Mouse (Mus musculus) MEL (cell line): ENCODE measurements around the gene Irs3. TPM values are rescaled to one million over a fixed set of nuclear protein-coding genes. Genes with fewer than 3 reads are reported as not detected.

Experiments used
- DNase-seq: peaks from one replicate; pipeline ENCODE4 v3.0.0; 2011; ENCODE audit warnings: low read depth, low spot score
- H3K27ac ChIP-seq: 2 replicates; pipeline ENCODE4 v1.5.1; 2012; ENCODE audit warnings: low read depth, mild to moderate bottlenecking, control low read depth, low read length, moderate library complexity; ENCODE audit not compliant: control insufficient read depth
- H3K27me3 ChIP-seq, 2 experiments: fragments of 150-350 bp in 1 of 2; sonication (generic) in 1 of 2; 2 replicates each; pipeline ENCODE4 v1.6.1; 2012; ENCODE audit warnings: low read length in 2 of 2, mild to moderate bottlenecking in 2 of 2, improper control_type of control experiment in 1 of 2, moderate library complexity in 1 of 2; ENCODE audit not compliant: insufficient read depth in 2 of 2, control insufficient read depth in 1 of 2
- H3K36me3 ChIP-seq, 2 experiments: 2 replicates each; pipeline ENCODE4 v1.6.1; 2012 to 2014; ENCODE audit warnings: low read length in 2 of 2, improper control_type of control experiment in 1 of 2, inconsistent platforms in 1 of 2, mild to moderate bottlenecking in 1 of 2; ENCODE audit not compliant: insufficient read depth in 2 of 2, control insufficient read depth in 1 of 2
- H3K4me1 ChIP-seq, 2 experiments: fragments of 150-350 bp in 1 of 2; sonication (generic) in 1 of 2; 2 replicates each; pipeline ENCODE4 v1.6.1; 2012; ENCODE audit warnings: low read length in 2 of 2, improper control_type of control experiment in 1 of 2, mild to moderate bottlenecking in 1 of 2; ENCODE audit not compliant: insufficient read depth in 2 of 2, control insufficient read depth in 1 of 2
- H3K4me3 ChIP-seq, 2 experiments: fragments of 150-350 bp in 1 of 2; sonication (generic) in 1 of 2; 2 replicates each; pipeline ENCODE4 v1.5.1; 2012; ENCODE audit warnings: low read depth in 2 of 2, low read length in 2 of 2, mild to moderate bottlenecking in 2 of 2, moderate library complexity in 2 of 2, control low read depth in 1 of 2, improper control_type of control experiment in 1 of 2; ENCODE audit not compliant: control insufficient read depth in 1 of 2, insufficient read depth in 1 of 2
- H3K79me2 ChIP-seq: 2 replicates; pipeline ENCODE4 v1.6.1; 2012; ENCODE audit warnings: mild to moderate bottlenecking, low read length, moderate library complexity; ENCODE audit not compliant: control insufficient read depth, poor library complexity, insufficient read depth
- H3K9ac ChIP-seq: 2 replicates; pipeline ENCODE4 v1.6.1; 2012; ENCODE audit warnings: low read depth, mild to moderate bottlenecking, control low read depth, low read length, moderate library complexity; ENCODE audit not compliant: control insufficient read depth, poor library complexity, severe bottlenecking
- H3K9me3 ChIP-seq: fragments of 150-350 bp; sonication (generic); replicated peaks from 2 replicates; pipeline ENCODE4 v1.6.1; 2012; ENCODE audit warnings: mild to moderate bottlenecking, low read length, improper control_type of control experiment, moderate library complexity; ENCODE audit not compliant: insufficient read depth
- BHLHE40 ChIP-seq: IDR thresholded peaks from 2 replicates; pipeline ENCODE4 v1.6.1; 2012; ENCODE audit warnings: low read depth, mild to moderate bottlenecking, inconsistent platforms, low read length, improper control_type of control experiment, borderline replicate concordance
- CHD1 ChIP-seq: IDR thresholded peaks from 2 replicates; pipeline ENCODE4 v1.6.1; 2012; ENCODE audit warnings: low read depth, mild to moderate bottlenecking, inconsistent platforms, low read length, improper control_type of control experiment
- CHD2 ChIP-seq: IDR thresholded peaks from 2 replicates; pipeline ENCODE4 v1.6.1; 2011; ENCODE audit warnings: low read length, improper control_type of control experiment
- CTCF ChIP-seq, 3 experiments: IDR thresholded peaks in 2 of 3; conservative IDR thresholded peaks in 1 of 3; 2 replicates each; pipeline ENCODE4 v1.5.1; 2011 to 2012; ENCODE audit warnings: low read length in 3 of 3, low read depth in 2 of 3, mild to moderate bottlenecking in 2 of 3, improper control_type of control experiment in 1 of 3, inconsistent platforms in 1 of 3, mixed read lengths in 1 of 3, moderate library complexity in 1 of 3; ENCODE audit not compliant: control insufficient read depth in 1 of 3, insufficient read depth in 1 of 3, poor library complexity in 1 of 3, severe bottlenecking in 1 of 3
- E2F4 ChIP-seq: IDR thresholded peaks from 2 replicates; pipeline ENCODE4 v1.6.1; 2011; ENCODE audit warnings: low read depth, low read length, improper control_type of control experiment, borderline replicate concordance
- EP300 ChIP-seq, 2 experiments: IDR thresholded peaks; 2 replicates each; pipeline ENCODE4 v1.6.1; 2011; ENCODE audit warnings: improper control_type of control experiment in 2 of 2, low read length in 2 of 2, low read depth in 1 of 2, mild to moderate bottlenecking in 1 of 2
- GABPA ChIP-seq: IDR thresholded peaks from 2 replicates; pipeline ENCODE4 v1.6.1; 2012; ENCODE audit warnings: low read depth, mild to moderate bottlenecking, inconsistent platforms, low read length, improper control_type of control experiment, moderate library complexity
- GATA1 ChIP-seq: IDR thresholded peaks from 2 replicates; pipeline ENCODE4 v1.6.1; 2011; ENCODE audit warnings: low read depth, low read length, improper control_type of control experiment
- HCFC1 ChIP-seq: IDR thresholded peaks from 2 replicates; pipeline ENCODE4 v1.6.1; 2012; ENCODE audit warnings: low read depth, mild to moderate bottlenecking, inconsistent platforms, low read length, improper control_type of control experiment, moderate library complexity
- JUND ChIP-seq: IDR thresholded peaks from 2 replicates; pipeline ENCODE4 v1.6.1; 2011; ENCODE audit warnings: low read depth, mild to moderate bottlenecking, improper control_type of control experiment, low read length
- MAFK ChIP-seq: IDR thresholded peaks from 2 replicates; pipeline ENCODE4 v1.6.1; 2011; ENCODE audit warnings: low read depth, mild to moderate bottlenecking, low read length, improper control_type of control experiment, borderline replicate concordance
- MAZ ChIP-seq: IDR thresholded peaks from 2 replicates; pipeline ENCODE4 v1.6.1; 2012; ENCODE audit warnings: low read depth, mild to moderate bottlenecking, inconsistent platforms, low read length, improper control_type of control experiment
- MEF2A ChIP-seq: IDR thresholded peaks from 2 replicates; pipeline ENCODE4 v1.6.1; 2014; ENCODE audit warnings: low read depth, mild to moderate bottlenecking, inconsistent platforms, low read length, improper control_type of control experiment; ENCODE audit not compliant: poor library complexity, insufficient replicate concordance, severe bottlenecking; ENCODE audit errors: extremely low read depth
- MXI1 ChIP-seq: IDR thresholded peaks from 2 replicates; pipeline ENCODE4 v1.6.1; 2011; ENCODE audit warnings: mild to moderate bottlenecking, low read depth, low read length, improper control_type of control experiment
- MYC ChIP-seq: IDR thresholded peaks from 2 replicates; pipeline ENCODE4 v1.6.1; 2011; ENCODE audit warnings: low read depth, mild to moderate bottlenecking, low read length, improper control_type of control experiment, moderate library complexity
- NELFE ChIP-seq: IDR thresholded peaks from 2 replicates; pipeline ENCODE4 v1.6.1; 2011; ENCODE audit warnings: low read depth, low read length, improper control_type of control experiment
- NRF1 ChIP-seq: IDR thresholded peaks from 2 replicates; pipeline ENCODE4 v1.6.1; 2014; ENCODE audit warnings: low read depth, mild to moderate bottlenecking, inconsistent platforms, low read length, improper control_type of control experiment, moderate library complexity; ENCODE audit not compliant: poor library complexity, insufficient read depth, severe bottlenecking
- POLR2AphosphoS2 ChIP-seq: IDR thresholded peaks from 2 replicates; pipeline ENCODE4 v1.6.1; 2011; ENCODE audit warnings: low read length, improper control_type of control experiment
- POLR2AphosphoS5 ChIP-seq: IDR thresholded peaks from 2 replicates; pipeline ENCODE4 v1.6.1; 2012; ENCODE audit warnings: low read depth, borderline replicate concordance, mild to moderate bottlenecking, inconsistent platforms, low read length, moderate library complexity, mixed read lengths
- RAD21 ChIP-seq: IDR thresholded peaks from 2 replicates; pipeline ENCODE4 v1.6.1; 2011; ENCODE audit warnings: mild to moderate bottlenecking, low read depth, low read length, improper control_type of control experiment
- TAL1 ChIP-seq: IDR thresholded peaks from 2 replicates; pipeline ENCODE4 v1.6.1; 2012; ENCODE audit warnings: mild to moderate bottlenecking, inconsistent platforms, low read length, moderate library complexity, mixed read lengths
- TBP ChIP-seq: IDR thresholded peaks from 2 replicates; pipeline ENCODE4 v1.8.0; 2011; ENCODE audit warnings: low read depth, low read length, improper control_type of control experiment
- TCF12 ChIP-seq: IDR thresholded peaks from 2 replicates; pipeline ENCODE4 v1.6.1; 2014; ENCODE audit warnings: low read depth, mild to moderate bottlenecking, inconsistent platforms, low read length, improper control_type of control experiment, moderate library complexity
- USF1 ChIP-seq: IDR thresholded peaks from 2 replicates; pipeline ENCODE4 v1.6.1; 2014; ENCODE audit warnings: low read depth, mild to moderate bottlenecking, inconsistent platforms, low read length, improper control_type of control experiment, moderate library complexity
- USF2 ChIP-seq, 2 experiments: IDR thresholded peaks; 2 replicates each; pipeline ENCODE4 v1.6.1; 2011 to 2012; ENCODE audit warnings: improper control_type of control experiment in 2 of 2, low read length in 2 of 2, borderline replicate concordance in 1 of 2, inconsistent platforms in 1 of 2, low read depth in 1 of 2, mild to moderate bottlenecking in 1 of 2; ENCODE audit not compliant: insufficient read depth in 1 of 2
- ZC3H11A ChIP-seq: IDR thresholded peaks from 2 replicates; pipeline ENCODE4 v1.6.1; 2012; ENCODE audit warnings: low read depth, mild to moderate bottlenecking, inconsistent platforms, low read length, improper control_type of control experiment
- ZKSCAN1 ChIP-seq: IDR thresholded peaks from 2 replicates; pipeline ENCODE4 v1.6.1; 2012; ENCODE audit warnings: low read depth, mild to moderate bottlenecking, inconsistent platforms, low read length, improper control_type of control experiment, moderate library complexity
- ZMIZ1 ChIP-seq: IDR thresholded peaks from 2 replicates; pipeline ENCODE4 v1.6.1; 2012; ENCODE audit warnings: low read depth, mild to moderate bottlenecking, inconsistent platforms, low read length, improper control_type of control experiment, moderate library complexity
- ZNF384 ChIP-seq: IDR thresholded peaks from 2 replicates; pipeline ENCODE4 v1.6.1; 2012; ENCODE audit warnings: low read depth, mild to moderate bottlenecking, inconsistent platforms, low read length, improper control_type of control experiment
- polyA plus RNA-seq, 2 experiments: library from polyadenylated mRNA; stranded (reverse) in 1 of 2; unstranded in 1 of 2; fragments of >175 nt in 1 of 2; fragments of >200 nt in 1 of 2; gene quantifications; 2 replicates each; pipeline versions ENCODE4 v1.2.1 to v1.2.4; 2012; ENCODE audit warnings: low replicate concordance in 2 of 2, low read depth in 1 of 2; ENCODE audit not compliant: insufficient read length in 2 of 2, insufficient read depth in 1 of 2, missing spikeins in 1 of 2
- total RNA-seq: library from RNA; depleted of rRNA; stranded (reverse); fragments of 300-350 nt; gene quantifications from 2 replicates; pipeline ENCODE4 v1.2.3, GENCODE M21; 2012

Irs3 gene
- total and polyA plus RNA-seq, 3 experiments: not detected

DNA sequence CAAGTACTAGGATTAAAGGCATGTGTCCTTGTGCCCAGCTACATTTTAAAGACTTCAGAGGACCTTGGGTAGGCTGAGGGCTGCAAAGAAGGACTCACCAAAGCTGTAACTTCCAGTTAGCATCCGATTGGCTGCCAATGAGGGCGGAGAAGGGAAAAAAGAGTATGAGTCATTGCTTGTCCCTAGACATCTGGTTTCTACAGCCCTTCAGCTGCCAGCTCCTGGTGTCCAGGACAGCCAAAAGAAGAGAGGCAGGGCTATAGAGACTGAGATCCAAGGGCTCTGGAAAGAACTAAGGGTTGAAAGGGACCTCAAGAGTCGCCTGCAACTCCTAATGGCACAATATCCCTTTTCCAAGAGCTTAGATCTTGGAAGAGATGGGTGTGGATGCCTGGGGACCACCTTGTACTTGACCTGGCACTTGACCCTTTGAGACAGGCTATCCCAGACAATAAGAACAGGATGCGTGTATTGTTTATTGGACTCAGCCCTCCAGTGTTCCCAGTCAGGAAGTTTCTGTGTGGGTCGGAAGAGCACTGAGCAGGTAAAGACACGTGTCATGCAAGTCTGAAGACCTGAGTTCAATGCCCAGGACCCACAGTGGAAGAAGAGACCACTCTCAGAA is 14.7 kb upstream of the Irs3 start:
- Histone ChIP-seq H3K27ac (no peak overlapping the region), H3K4me1 (no peaks in the 10 kb centered on the region), H3K9ac (no peak overlapping the region), H3K4me3 (no peak overlapping the region), H3K79me2 (no peaks in the 10 kb centered on the region), H3K9me3 (no peaks in the 10 kb centered on the region), H3K36me3 (peaks cover 0 to 13% of the 10 kb centered on the region in 2 experiments; a peak in 2 of 4 replicates), H3K27me3 (no peaks in the 10 kb centered on the region)
- DNase-seq: no peak
- TF ChIP-seq NELFE: no peak
- no peak for TF ChIP-seq HCFC1
- TF ChIP-seq RAD21: no peak
- no peak for TF ChIP-seq MXI1
- no peak for TF ChIP-seq TAL1
- no peak for TF ChIP-seq USF1
- no peak for TF ChIP-seq E2F4
- no peak for TF ChIP-seq TBP
- no peak for TF ChIP-seq TCF12
- no peak for TF ChIP-seq GABPA
- no peak for TF ChIP-seq JUND
- no peak for TF ChIP-seq MAZ
- no peak for TF ChIP-seq MYC
- TF ChIP-seq ZC3H11A: no peak
- TF ChIP-seq POLR2AphosphoS5: no peak
- TF ChIP-seq NRF1: no peak
- no peak for TF ChIP-seq MEF2A
- no peak for TF ChIP-seq USF2 (IDR thresholded peaks at IDR 0.05; ENCODE audit: borderline replicate concordance in 1 of 2, insufficient read depth in 1 of 2, low read depth in 1 of 2, low read length in 2 of 2)
- no peak for TF ChIP-seq ZKSCAN1
- no peak for TF ChIP-seq GATA1

DNA sequence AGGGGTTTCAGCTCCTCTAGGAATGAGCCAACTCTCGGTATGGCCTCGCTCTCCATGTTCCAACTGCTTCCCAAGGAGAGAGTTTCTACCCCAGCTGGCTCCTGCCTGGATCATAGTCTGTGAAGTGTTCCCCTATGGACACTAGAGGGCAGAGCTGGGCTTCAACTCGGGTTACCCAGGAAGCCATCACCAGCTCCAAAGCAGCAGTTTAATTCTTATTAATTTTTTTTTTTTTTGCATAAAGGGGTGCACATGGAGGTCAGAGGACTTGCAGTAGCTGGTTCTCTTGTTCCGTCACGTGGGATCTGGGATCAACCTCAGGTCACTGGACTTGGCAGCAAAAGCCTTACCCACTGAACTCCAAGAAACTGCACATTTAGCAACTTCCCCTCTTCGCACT is 11.5 kb upstream of the Irs3 start:
- Histone ChIP-seq H3K27me3 (no peaks in the 10 kb centered on the region), H3K36me3 (peaks cover 0 to 14% of the 10 kb centered on the region in 2 experiments; a peak in 2 of 4 replicates), H3K79me2 (no peaks in the 10 kb centered on the region), H3K4me1 (no peaks in the 10 kb centered on the region), H3K9ac (no peak overlapping the region), H3K27ac (no peak overlapping the region), H3K4me3 (no peak overlapping the region), H3K9me3 (no peaks in the 10 kb centered on the region)
- DNase-seq: peak; percentile 70
- TF ChIP-seq USF2 (IDR thresholded peaks at IDR 0.05; ENCODE audit: borderline replicate concordance in 1 of 2, insufficient read depth in 1 of 2, low read depth in 1 of 2, low read length in 2 of 2) (no peak), CTCF (IDR thresholded peaks at IDR 0.05 in 2 of 3, conservative IDR thresholded peaks at IDR 0.05 in 1 of 3; ENCODE audit: control insufficient read depth in 1 of 3, insufficient read depth in 1 of 3, low read depth in 2 of 3, low read length in 3 of 3, poor library complexity in 1 of 3, severe bottlenecking in 1 of 3) (peak; percentile 63 to 84 (median 83)), TCF12 (no peak), GATA1 (no peak), BHLHE40 (no peak), JUND (no peak), TBP (no peak), POLR2AphosphoS5 (no peak), MEF2A (no peak), EP300 (IDR thresholded peaks at IDR 0.05; ENCODE audit: low read depth in 1 of 2, low read length in 2 of 2) (no peak), CHD2 (no peak), ZNF384 (peak; percentile 80), USF1 (no peak), NRF1 (no peak), CHD1 (no peak), MAFK (no peak), POLR2AphosphoS2 (no peak), RAD21 (peak; percentile 81), NELFE (no peak), ZMIZ1 (no peak)
